Mouse (Mus musculus): Measurements from ENCODE around the gene Rap1gap2. TPM values are rescaled to one million over a fixed set of nuclear protein-coding genes. Genes with fewer than 3 reads are reported as not detected.

Rap1gap2 gene
- 5.2 and 7.0 TPM in 2 replicates for polyA plus RNA-seq (2016; fragmentation: Nextera tagmentation; extraction: Ambion mirVana)

GRCm38 (mm10) chr11:74610545-74611176, at the start of gene Rap1gap2:
Gene Rap1gap2, minus strand, starts transcription at chr11:74610915.
- DNase-seq (ENCODE audit: low spot score), result no peak
- WGBS, result 2% methylated on average over 50 of the region's 50 CpGs
- H3K9me3 ChIP-seq, result no peaks in the 10 kb centered on the region
- peaks cover 74% of the 10 kb centered on the region for H3K27me3 ChIP-seq (ENCODE audit: insufficient read depth, poor library complexity, severe bottlenecking)
- peak within 1 kb of the TSS; percentile 66 for H3K4me3 ChIP-seq
- H3K36me3 ChIP-seq, result no peaks in the 10 kb centered on the region
- H3K27ac ChIP-seq, result no peak within 1 kb of the TSS
- H3K4me1 ChIP-seq, result peaks cover 16% of the 10 kb centered on the region

- peaks cover 97% of the 10 kb centered on the region for H3K36me3 ChIP-seq
- no peaks in the 10 kb centered on the region for H3K4me1 ChIP-seq
- H3K9me3 ChIP-seq, result no peaks in the 10 kb centered on the region
- H3K4me3 ChIP-seq, result no peak overlapping the region
- no peak overlapping the region for H3K27ac ChIP-seq
- no peaks in the 10 kb centered on the region for H3K27me3 ChIP-seq (ENCODE audit: insufficient read depth, poor library complexity, severe bottlenecking)
- peak; percentile 76 for DNase-seq (ENCODE audit: low spot score)
- WGBS, result 93% methylated on average over 13 of the region's 13 CpGs
Observed at GRCm38 (mm10) chr11:74660336-74660735, 49.6 kb upstream of the Rap1gap2 start.

GRCm38 (mm10) chr11:74655941-74656340, 45.2 kb upstream of the Rap1gap2 start:
- no peak overlapping the region for H3K27ac ChIP-seq
- H3K9me3 ChIP-seq, result no peaks in the 10 kb centered on the region
- no peak for DNase-seq (ENCODE audit: low spot score)
- peaks cover 39% of the 10 kb centered on the region for H3K4me1 ChIP-seq
- H3K27me3 ChIP-seq (ENCODE audit: insufficient read depth, poor library complexity, severe bottlenecking), result no peaks in the 10 kb centered on the region
- H3K4me3 ChIP-seq, result no peak overlapping the region
- H3K36me3 ChIP-seq, result peaks cover 59% of the 10 kb centered on the region
- 81% methylated on average over 3 of the region's 3 CpGs for WGBS

- peak overlapping the region; percentile 33 for H3K4me3 ChIP-seq
- H3K27me3 ChIP-seq (ENCODE audit: insufficient read depth, poor library complexity, severe bottlenecking), result no peaks in the 10 kb centered on the region
- peak overlapping the region; percentile 85 for H3K27ac ChIP-seq
- DNase-seq (ENCODE audit: low spot score), result peak; percentile 88
- H3K9me3 ChIP-seq, result no peaks in the 10 kb centered on the region
- peaks cover 34% of the 10 kb centered on the region for H3K36me3 ChIP-seq
- peaks cover 52% of the 10 kb centered on the region for H3K4me1 ChIP-seq
- 51% methylated on average over 6 of the region's 6 CpGs for WGBS
Observed at GRCm38 (mm10) chr11:74653385-74653784, 42.7 kb upstream of the Rap1gap2 start.

GRCm38 (mm10) chr11:74652791-74653191, 42.1 kb upstream of the Rap1gap2 start:
- Histone ChIP-seq H3K4me1 (peaks cover 54% of the 10 kb centered on the region), H3K9me3 (no peaks in the 10 kb centered on the region), H3K27ac (peak overlapping the region; percentile 85), H3K27me3 (ENCODE audit: insufficient read depth, poor library complexity, severe bottlenecking) (no peaks in the 10 kb centered on the region), H3K36me3 (peaks cover 28% of the 10 kb centered on the region), H3K4me3 (peak overlapping the region; percentile 33)
- no peak for DNase-seq (ENCODE audit: low spot score)
- WGBS, result 74% methylated on average over 4 of the region's 4 CpGs

GRCm38 (mm10) chr11:74650576-74651100, 39.9 kb upstream of the Rap1gap2 start:
- peak overlapping the region; percentile 96; the same call in 1 of the 2 replicates for H3K27ac ChIP-seq
- no peak for DNase-seq (ENCODE audit: low spot score)
- peaks cover 54% of the 10 kb centered on the region for H3K4me1 ChIP-seq
- H3K36me3 ChIP-seq, result peaks cover 7% of the 10 kb centered on the region; the same call in 1 of the 2 replicates
- no peaks in the 10 kb centered on the region for H3K27me3 ChIP-seq (ENCODE audit: insufficient read depth, poor library complexity, severe bottlenecking)
- H3K9me3 ChIP-seq, result no peaks in the 10 kb centered on the region
- H3K4me3 ChIP-seq, result peak overlapping the region; percentile 100
- 52% methylated on average over 4 of the region's 4 CpGs for WGBS

- Histone ChIP-seq H3K27me3 (ENCODE audit: insufficient read depth, poor library complexity, severe bottlenecking) (no peaks in the 10 kb centered on the region), H3K9me3 (no peaks in the 10 kb centered on the region), H3K4me3 (peak overlapping the region; percentile 100), H3K4me1 (peaks cover 53% of the 10 kb centered on the region), H3K27ac (peak overlapping the region; percentile 96), H3K36me3 (peaks cover 7% of the 10 kb centered on the region; the same call in 1 of the 2 replicates)
- WGBS, result 1% methylated on average over 53 of the region's 53 CpGs
- DNase-seq (ENCODE audit: low spot score), result no peak
Observed at GRCm38 (mm10) chr11:74649647-74650551, 39.2 kb upstream of the Rap1gap2 start.

- DNase-seq (ENCODE audit: low spot score), result peak; percentile 99
- Histone ChIP-seq H3K4me3 (peak within 1 kb of the TSS; percentile 100), H3K9me3 (no peaks in the 10 kb centered on the region), H3K27ac (peak within 1 kb of the TSS; percentile 96), H3K36me3 (peaks cover 7% of the 10 kb centered on the region; the same call in 1 of the 2 replicates), H3K4me1 (peaks cover 47% of the 10 kb centered on the region), H3K27me3 (ENCODE audit: insufficient read depth, poor library complexity, severe bottlenecking) (0 out of 2 replicates have a peak, but pooled peaks cover 1% of the 10 kb centered on the region)
- WGBS, result under 1% methylated on average over 58 of the region's 58 CpGs
Observed at GRCm38 (mm10) chr11:74649095-74649646, 38.5 kb upstream of the Rap1gap2 start, which contains the start of gene Cluh. Gene Cluh, plus strand, starts transcription at chr11:74649495.

GRCm38 (mm10) chr11:74648676-74649075, 38.0 kb upstream of the Rap1gap2 start:
- H3K36me3 ChIP-seq, result peaks cover 7% of the 10 kb centered on the region; the same call in 1 of the 2 replicates
- peaks cover 42% of the 10 kb centered on the region for H3K4me1 ChIP-seq
- H3K4me3 ChIP-seq, result peak overlapping the region; percentile 100
- no peak for DNase-seq (ENCODE audit: low spot score)
- H3K9me3 ChIP-seq, result no peaks in the 10 kb centered on the region
- 16% methylated on average over 1 of the region's 1 CpGs for WGBS
- H3K27me3 ChIP-seq (ENCODE audit: insufficient read depth, poor library complexity, severe bottlenecking), result 0 out of 2 replicates have a peak, but pooled peaks cover 3% of the 10 kb centered on the region
- H3K27ac ChIP-seq, result peak overlapping the region; percentile 96

GRCm38 (mm10) chr11:74647966-74648365, 37.3 kb upstream of the Rap1gap2 start:
- Histone ChIP-seq H3K36me3 (no peaks in the 10 kb centered on the region), H3K4me3 (0 out of 2 replicates have a peak overlapping the region, but pooled peaks have one; percentile 100), H3K27me3 (ENCODE audit: insufficient read depth, poor library complexity, severe bottlenecking) (0 out of 2 replicates have a peak, but pooled peaks cover 3% of the 10 kb centered on the region), H3K27ac (no peak overlapping the region; the same call in 1 of the 2 replicates), H3K4me1 (peaks cover 35% of the 10 kb centered on the region), H3K9me3 (no peaks in the 10 kb centered on the region)
- no peak for DNase-seq (ENCODE audit: low spot score)
- WGBS, result 80% methylated on average over 1 of the region's 1 CpGs

- peaks cover 35% of the 10 kb centered on the region for H3K27me3 ChIP-seq (ENCODE audit: insufficient read depth, poor library complexity, severe bottlenecking)
- H3K27ac ChIP-seq, result no peak overlapping the region
- H3K4me1 ChIP-seq, result peaks cover 25% of the 10 kb centered on the region
- no peaks in the 10 kb centered on the region for H3K9me3 ChIP-seq
- 57% methylated on average over 1 of the region's 1 CpGs for WGBS
- no peak overlapping the region for H3K4me3 ChIP-seq
- no peaks in the 10 kb centered on the region for H3K36me3 ChIP-seq
- no peak for DNase-seq (ENCODE audit: low spot score)
Observed at GRCm38 (mm10) chr11:74639628-74640027, 28.9 kb upstream of the Rap1gap2 start.

GRCm38 (mm10) chr11:74638791-74639411, 28.2 kb upstream of the Rap1gap2 start:
- no peaks in the 10 kb centered on the region for H3K36me3 ChIP-seq
- no peaks in the 10 kb centered on the region for H3K9me3 ChIP-seq
- H3K27me3 ChIP-seq (ENCODE audit: insufficient read depth, poor library complexity, severe bottlenecking), result peaks cover 32% of the 10 kb centered on the region
- H3K4me3 ChIP-seq, result peak overlapping the region; percentile 81
- H3K27ac ChIP-seq, result peak overlapping the region; percentile 88
- no peak for DNase-seq (ENCODE audit: low spot score)
- 4% methylated on average over 9 of the region's 9 CpGs for WGBS
- H3K4me1 ChIP-seq, result peaks cover 25% of the 10 kb centered on the region

Measured in heart, embryonic 10.5 days (tissue).